In genomic region chr10:68319438-68319837, GRCm38 (mm10) we compare ENCODE assay signal across 16 mouse cellular contexts. TPM values are rescaled to one million over a fixed set of nuclear protein-coding genes. Genes with fewer than 3 reads are reported as not detected.
DNase-seq lines count a peak whose midpoint lies in the region; ATAC-seq and TF ChIP-seq lines count a peak whose summit lies in the region.
"Had no signal": no experiment of that assay in that cellular context is flagged by ENCODE, and none has a peak within 500 bp of the region (broad histone marks: within the 10 kb centered on the region; RNA-seq: fewer than 3 reads in every experiment).

No protein-coding gene starts in this region.

- TF ChIP-seq POLR2A in kidney, adult 2 months (IDR thresholded peaks at IDR 0.05; ENCODE audit: low read depth, low read length) = no peak

- no peak for TF ChIP-seq CTCF in kidney, adult 2 months (conservative IDR thresholded peaks at IDR 0.05; ENCODE audit: insufficient read depth, insufficient read length, low read depth, low read length)
- TF ChIP-seq CTCF in layer of hippocampus, adult 2 months (conservative IDR thresholded peaks at IDR 0.05) = no peak

- WGBS in kidney, adult 2 months = 50% methylated on average over 6 of the region's 6 CpGs
- whole genome bisulfite sequencing in midbrain, embryonic 16.5 days = 64% methylated on average over 6 of the region's 6 CpGs

- H3K4me2 ChIP-seq in midbrain, embryonic 16.5 days (ENCODE audit: low read length) = no peak overlapping the region
- H3K4me2 ChIP-seq: neural tube, embryonic 13.5 days had no signal

- H3K4me3 ChIP-seq in kidney, adult 2 months (ENCODE audit: insufficient read depth, low read depth, low read length) = no peak overlapping the region
- H3K4me3 ChIP-seq in layer of hippocampus, adult 2 months = no peak overlapping the region
- no peak overlapping the region for H3K4me3 ChIP-seq in midbrain, embryonic 16.5 days (ENCODE audit: low read depth, low read length)
- H3K4me3 ChIP-seq: forebrain, embryonic 10.5 days; neural tube, embryonic 13.5 days had no signal

- peak overlapping the region; percentile 49 for H3K27ac ChIP-seq in kidney, adult 2 months (ENCODE audit: insufficient read depth, low read depth, low read length)
- H3K27ac ChIP-seq in layer of hippocampus, adult 2 months = no peak overlapping the region
- H3K27ac ChIP-seq in midbrain, embryonic 16.5 days (ENCODE audit: low read length) = no peak overlapping the region
- H3K27ac ChIP-seq: forebrain, embryonic 10.5 days; neural tube, embryonic 13.5 days had no signal

- H3K4me1 ChIP-seq in kidney, adult 2 months (ENCODE audit: control insufficient read depth, insufficient read depth, low read length) = 0 out of 2 replicates have a peak, but pooled peaks cover 2% of the 10 kb centered on the region
- peaks cover 6% of the 10 kb centered on the region for H3K4me1 ChIP-seq in midbrain, embryonic 16.5 days (ENCODE audit: control insufficient read depth, insufficient read depth, low read length)
- H3K4me1 ChIP-seq: neural tube, embryonic 13.5 days had no signal

- no peak overlapping the region for H3K9ac ChIP-seq in midbrain, embryonic 16.5 days (ENCODE audit: low read depth, low read length)
- H3K9ac ChIP-seq: neural tube, embryonic 13.5 days had no signal

- peak; percentile 76 for ATAC-seq in common myeloid progenitor, adult 5-6 weeks (replicated peaks; ENCODE audit: low read depth, poor library complexity, severe bottlenecking)
- no peak for ATAC-seq in midbrain, embryonic 16.5 days
- ATAC-seq: CD4-positive, CD25-positive, alpha-beta regulatory T cell, adult 4 months had no signal

- H3K27me3 ChIP-seq in kidney, adult 2 months (replicated peaks; ENCODE audit: control insufficient read depth, insufficient read depth, low read length) = no peaks in the 10 kb centered on the region
- H3K27me3 ChIP-seq in midbrain, embryonic 16.5 days (ENCODE audit: control insufficient read depth, insufficient read depth, low read depth, low read length) = no peaks in the 10 kb centered on the region
- H3K27me3 ChIP-seq: neural tube, embryonic 13.5 days had no signal

- H3K9me3 ChIP-seq in midbrain, embryonic 16.5 days (replicated peaks; ENCODE audit: control insufficient read depth, low read length, poor library complexity, severe bottlenecking) = no peaks in the 10 kb centered on the region
- H3K9me3 ChIP-seq: forebrain, embryonic 10.5 days; neural tube, embryonic 13.5 days had no signal

- H3K36me3 ChIP-seq in kidney, adult 2 months (ENCODE audit: control insufficient read depth, insufficient read depth, low read length) = no peaks in the 10 kb centered on the region
- H3K36me3 ChIP-seq in midbrain, embryonic 16.5 days (ENCODE audit: control insufficient read depth, insufficient read depth, low read length) = no peaks in the 10 kb centered on the region
- H3K36me3 ChIP-seq: forebrain, embryonic 10.5 days; neural tube, embryonic 13.5 days had no signal

- DNase-seq in kidney, adult 2 months = no peak
- no peak for DNase-seq in kidney, adult 8-10 months
- peak; percentile 18 to 28 for DNase-seq in heart, adult 18-20 months
- DNase-seq in heart, postnatal 4 days = peak; percentile 31
- DNase-seq in left cerebral cortex, adult 11 months (ENCODE audit: low spot score) = no peak
- DNase-seq in layer of hippocampus, adult 2 months (ENCODE audit: low spot score in 2 of 2) = no peak
- DNase-seq: adrenal gland, postnatal 36 days; cerebellum, adult 2 months; gastrocnemius, postnatal 10 days; right cerebral cortex, postnatal 25 days; thymus, adult 2 months had no signal

RNA-seq across cellular contexts. Expression of gene Arid5b, which starts 40.9 kb away (rescaled TPM):
- polyA plus RNA-seq in kidney, adult 2 months (2012; rRNA removed) = 7.7 and 8.6 TPM in 2 replicates
- 6.8 and 7.0 TPM in 2 replicates for total RNA-seq in common myeloid progenitor, adult 5-6 weeks (2017)
- total RNA-seq in heart, adult 18-20 months (2021) = 10 to 100 TPM; 19.1 to 22.8 TPM
- total RNA-seq in heart, postnatal 4 days (2021) = 10 to 100 TPM; 24.1 to 24.8 TPM
- 10 to 100 TPM; 25.5 to 27.2 TPM for total RNA-seq in layer of hippocampus, adult 2 months (2021)
- 17.6 and 19.1 TPM in 2 replicates for polyA plus RNA-seq in midbrain, embryonic 16.5 days (2015; fragmentation: Nextera tagmentation; extraction: Ambion mirVana)

Comparison
In these comparisons a context has a peak if more than half of its experiments do, and no peak if none do; other contexts are left out.
1. DNase-seq: peak in heart, adult 18-20 months (2 of 2) and heart, postnatal 4 days (single experiment); none in kidney, adult 2 months (single experiment), kidney, adult 8-10 months (0 of 2), left cerebral cortex, adult 11 months (single experiment) and layer of hippocampus, adult 2 months (0 of 2).